Mouse (Mus musculus): ENCODE measurements around the gene Epha3.

The Epha3 gene

GRCm38 (mm10) chr16:63783544-63783943 is 80.4 kb downstream of the Epha3 start:
- no peak for DNase-seq

GRCm38 (mm10) chr16:63782101-63782500 is 81.9 kb downstream of the Epha3 start:
- DNase-seq, result no peak

GRCm38 (mm10) chr16:63780151-63780550 is 83.8 kb downstream of the Epha3 start:
- DNase-seq, result no peak

GRCm38 (mm10) chr16:63777811-63778210 is 86.2 kb downstream of the Epha3 start:
- no peak for DNase-seq

- peak in 1 of 2 experiments; percentile 11 for DNase-seq
These were observed 91.4 kb downstream of the Epha3 start for GRCm38 (mm10) chr16:63772566-63772965.

- no peak for DNase-seq
These were observed 96.4 kb downstream of the Epha3 start for GRCm38 (mm10) chr16:63767589-63767988.

GRCm38 (mm10) chr16:63761177-63761576 is 102.8 kb downstream of the Epha3 start:
- DNase-seq, result peak in 1 of 2 experiments; percentile 7

GRCm38 (mm10) chr16:63760112-63760511 is 103.9 kb downstream of the Epha3 start:
- no peak for DNase-seq

- DNase-seq, result no peak
These were observed 110.9 kb downstream of the Epha3 start for GRCm38 (mm10) chr16:63753052-63753451.

GRCm38 (mm10) chr16:63747817-63748216 is 116.2 kb downstream of the Epha3 start:
- DNase-seq, result no peak

GRCm38 (mm10) chr16:63745465-63745864 is 118.5 kb downstream of the Epha3 start:
- no peak for DNase-seq

GRCm38 (mm10) chr16:63743208-63743854 is 120.6 kb downstream of the Epha3 start:
- peak in 1 of 2 experiments; percentile 4 for DNase-seq

GRCm38 (mm10) chr16:63719235-63719634 is 144.7 kb downstream of the Epha3 start:
- DNase-seq, result no peak

GRCm38 (mm10) chr16:63717317-63717716 is 146.7 kb downstream of the Epha3 start:
- no peak for DNase-seq

GRCm38 (mm10) chr16:63706912-63707868 is 156.8 kb downstream of the Epha3 start:
- no peak for DNase-seq

- no peak for DNase-seq
These were observed 174.6 kb downstream of the Epha3 start for GRCm38 (mm10) chr16:63689371-63689770.

GRCm38 (mm10) chr16:63684211-63684610 is 179.8 kb downstream of the Epha3 start:
- DNase-seq, result peak; percentile 35 to 37

GRCm38 (mm10) chr16:63674426-63674825 is 189.5 kb downstream of the Epha3 start:
- peak; percentile 28 to 29 for DNase-seq

- peak; percentile 83 to 84 for DNase-seq
These were observed 190.6 kb downstream of the Epha3 start for GRCm38 (mm10) chr16:63673236-63673840.

GRCm38 (mm10) chr16:63665897-63666464 is 198.0 kb downstream of the Epha3 start:
- no peak for DNase-seq

- DNase-seq, result no peak
These were observed 205.5 kb downstream of the Epha3 start for GRCm38 (mm10) chr16:63658302-63658974.

GRCm38 (mm10) chr16:63657743-63658142 is 206.2 kb downstream of the Epha3 start:
- DNase-seq, result no peak

Data from cerebellum, postnatal 10 days (tissue).